Mouse (Mus musculus): ENCODE data around the gene Kank4. TPM values are rescaled to one million over a fixed set of nuclear protein-coding genes. Genes with fewer than 3 reads are reported as not detected.
A peak's percentile ranks its signal among the peaks of the same experiment; 100 is the strongest.

Kank4 gene
- polyA plus RNA-seq, 1 experiment = 2.1 TPM

- no peaks in the 10 kb centered on the region for H3K36me3 ChIP-seq (ENCODE audit: control insufficient read depth, insufficient read depth, low read length, poor library complexity, severe bottlenecking)
- no peaks in the 10 kb centered on the region for H3K27me3 ChIP-seq (ENCODE audit: control insufficient read depth, insufficient read depth, low read length, poor library complexity, severe bottlenecking)
These were observed 94.9 kb downstream of the Kank4 start for GRCm38 (mm10) chr4:98722454-98722853.

GRCm38 (mm10) chr4:98718547-98718917 lies 98.8 kb downstream of the Kank4 start:
- H3K9me3 ChIP-seq (replicated peaks; ENCODE audit: control insufficient read depth, insufficient read depth, low read length, poor library complexity, severe bottlenecking) = no peaks in the 10 kb centered on the region
- H3K9ac ChIP-seq (ENCODE audit: low read depth, poor library complexity, severe bottlenecking) = no peak overlapping the region
- TF ChIP-seq POLR2A (IDR thresholded peaks at IDR 0.05; ENCODE audit: insufficient read depth, low read length) (no peak), CTCF (IDR thresholded peaks at IDR 0.05; ENCODE audit: low read depth, low read length) (no peak), EP300 (IDR thresholded peaks at IDR 0.05; ENCODE audit: insufficient read depth, low read depth, low read length) (no peak)
- H3K27me3 ChIP-seq (ENCODE audit: control insufficient read depth, insufficient read depth, low read length, poor library complexity, severe bottlenecking) = no peaks in the 10 kb centered on the region
- H3K36me3 ChIP-seq (ENCODE audit: control insufficient read depth, insufficient read depth, low read length, poor library complexity, severe bottlenecking) = no peaks in the 10 kb centered on the region
- H3K4me3 ChIP-seq (ENCODE audit: low read depth, low read length) = no peak overlapping the region
- H3K4me1 ChIP-seq (ENCODE audit: control insufficient read depth, insufficient read depth, low read length) = no peaks in the 10 kb centered on the region
- no peak overlapping the region for H3K27ac ChIP-seq (ENCODE audit: insufficient read depth, low read length)

More at GRCm38 (mm10) chr4:98722454-98722853, 94.9 kb downstream of the Kank4 start:
- no peaks in the 10 kb centered on the region for H3K9me3 ChIP-seq (replicated peaks; ENCODE audit: control insufficient read depth, insufficient read depth, low read length, poor library complexity, severe bottlenecking)
- H3K4me3 ChIP-seq (ENCODE audit: low read depth, low read length) = no peak overlapping the region
- peak; percentile 56; the same call in 1 of the 2 replicates for TF ChIP-seq EP300 (IDR thresholded peaks at IDR 0.05; ENCODE audit: insufficient read depth, low read depth, low read length)
- TF ChIP-seq CTCF (IDR thresholded peaks at IDR 0.05; ENCODE audit: low read depth, low read length) = peak; percentile 95
- TF ChIP-seq POLR2A (IDR thresholded peaks at IDR 0.05; ENCODE audit: insufficient read depth, low read length) = no peak
- H3K4me1 ChIP-seq (ENCODE audit: control insufficient read depth, insufficient read depth, low read length) = no peaks in the 10 kb centered on the region
- H3K9ac ChIP-seq (ENCODE audit: low read depth, poor library complexity, severe bottlenecking) = no peak overlapping the region
- no peak overlapping the region for H3K27ac ChIP-seq (ENCODE audit: insufficient read depth, low read length)

GRCm38 (mm10) chr4:98717735-98718546 lies 99.4 kb downstream of the Kank4 start:
- Histone ChIP-seq H3K4me1 (ENCODE audit: control insufficient read depth, insufficient read depth, low read length) (no peaks in the 10 kb centered on the region), H3K9ac (ENCODE audit: low read depth, poor library complexity, severe bottlenecking) (no peak overlapping the region), H3K27ac (ENCODE audit: insufficient read depth, low read length) (no peak overlapping the region), H3K27me3 (ENCODE audit: control insufficient read depth, insufficient read depth, low read length, poor library complexity, severe bottlenecking) (no peaks in the 10 kb centered on the region), H3K36me3 (ENCODE audit: control insufficient read depth, insufficient read depth, low read length, poor library complexity, severe bottlenecking) (no peaks in the 10 kb centered on the region), H3K9me3 (replicated peaks; ENCODE audit: control insufficient read depth, insufficient read depth, low read length, poor library complexity, severe bottlenecking) (no peaks in the 10 kb centered on the region), H3K4me3 (ENCODE audit: low read depth, low read length) (no peak overlapping the region)
- no peak for TF ChIP-seq POLR2A (IDR thresholded peaks at IDR 0.05; ENCODE audit: insufficient read depth, low read length)
- TF ChIP-seq EP300 (IDR thresholded peaks at IDR 0.05; ENCODE audit: insufficient read depth, low read depth, low read length) = no peak
- TF ChIP-seq CTCF (IDR thresholded peaks at IDR 0.05; ENCODE audit: low read depth, low read length) = no peak

- Histone ChIP-seq H3K36me3 (ENCODE audit: control insufficient read depth, insufficient read depth, low read length, poor library complexity, severe bottlenecking) (no peaks in the 10 kb centered on the region), H3K27me3 (ENCODE audit: control insufficient read depth, insufficient read depth, low read length, poor library complexity, severe bottlenecking) (no peaks in the 10 kb centered on the region), H3K4me1 (ENCODE audit: control insufficient read depth, insufficient read depth, low read length) (no peaks in the 10 kb centered on the region), H3K4me3 (ENCODE audit: low read depth, low read length) (no peak overlapping the region), H3K9me3 (replicated peaks; ENCODE audit: control insufficient read depth, insufficient read depth, low read length, poor library complexity, severe bottlenecking) (no peaks in the 10 kb centered on the region), H3K27ac (ENCODE audit: insufficient read depth, low read length) (no peak overlapping the region), H3K9ac (ENCODE audit: low read depth, poor library complexity, severe bottlenecking) (no peak overlapping the region)
- no peak for TF ChIP-seq POLR2A (IDR thresholded peaks at IDR 0.05; ENCODE audit: insufficient read depth, low read length)
- TF ChIP-seq EP300 (IDR thresholded peaks at IDR 0.05; ENCODE audit: insufficient read depth, low read depth, low read length) = no peak
These were observed 106.4 kb downstream of the Kank4 start for GRCm38 (mm10) chr4:98710891-98711290.

Other genes starting within 250 kb of the Kank4 start
- gene L1td1, start 90.8 kb downstream of the Kank4 start, polyA plus RNA-seq (2011; ENCODE audit: insufficient read depth, insufficient read length, low read depth, missing spikeins) = 236 and 254 TPM in 2 replicates
- not detected in 2 replicates for gene I0C0044D17Rik, start 6.3 kb upstream of the Kank4 start, polyA plus RNA-seq (2011; ENCODE audit: insufficient read depth, insufficient read length, low read depth, missing spikeins)
- 75.5 and 80.1 TPM in 2 replicates for gene Usp1, start 106.3 kb upstream of the Kank4 start, polyA plus RNA-seq (2011; ENCODE audit: insufficient read depth, insufficient read length, low read depth, missing spikeins)
- not detected in 2 replicates for gene Angptl3, start 213.4 kb upstream of the Kank4 start, polyA plus RNA-seq (2011; ENCODE audit: insufficient read depth, insufficient read length, low read depth, missing spikeins)

Data from ES-Bruce4 (cell line).